Mouse (Mus musculus): ENCODE measurements around the gene Serpinb9d.
"Not testable (repeated sequence)": the region's sequence is repeated elsewhere in the genome, so short reads cannot be mapped to it uniquely, and the experiment has no call there.

Gene Serpinb9d

GRCm38 (mm10) chr13:33192659-33193058 is at the start of gene Serpinb9d:
Serpinb9d (plus strand) TSS chr13:33192959.
- DNase-seq (ENCODE audit: low spot score in 2 of 2), result no peak

- no peak for DNase-seq (ENCODE audit: low spot score in 2 of 2)
Observed at GRCm38 (mm10) chr13:33159642-33160041, 33.1 kb upstream of the Serpinb9d start, which contains the start of gene Serpinb9c. Serpinb9c (minus strand) TSS chr13:33159742.

DNA sequence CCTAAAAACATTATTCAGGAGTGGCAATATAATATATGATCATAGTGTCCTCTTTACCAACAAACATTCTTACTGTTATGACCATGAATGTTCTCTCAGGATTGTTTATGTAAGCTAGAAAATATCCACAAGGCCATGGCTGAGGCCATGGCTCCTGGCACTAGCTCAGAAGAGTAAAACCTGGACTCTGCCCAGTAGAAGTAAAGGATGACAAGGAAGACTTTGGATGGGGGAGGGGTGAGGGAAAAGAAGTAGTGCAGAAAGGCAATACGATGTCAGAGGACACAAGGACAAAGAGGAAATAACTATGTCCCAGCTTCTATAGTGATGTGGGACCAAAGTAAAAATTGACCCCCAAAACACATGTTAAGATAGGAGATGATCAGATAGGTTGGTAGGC is 2.3 kb upstream of the Serpinb9d start:
- DNase-seq (ENCODE audit: low spot score in 2 of 2), result not testable (repeated sequence)

GRCm38 (mm10) chr13:33199740-33200139 is 7.0 kb downstream of the Serpinb9d start:
- no peak for DNase-seq (ENCODE audit: low spot score in 2 of 2)

- not testable (repeated sequence) for DNase-seq (ENCODE audit: low spot score in 2 of 2)
Observed at GRCm38 (mm10) chr13:33249312-33249711, 56.6 kb downstream of the Serpinb9d start, which contains the start of gene Serpinb9e. Serpinb9e (plus strand) TSS chr13:33249612.
